Mouse (Mus musculus): Measurements from ENCODE around the gene Ddx17.

DNA sequence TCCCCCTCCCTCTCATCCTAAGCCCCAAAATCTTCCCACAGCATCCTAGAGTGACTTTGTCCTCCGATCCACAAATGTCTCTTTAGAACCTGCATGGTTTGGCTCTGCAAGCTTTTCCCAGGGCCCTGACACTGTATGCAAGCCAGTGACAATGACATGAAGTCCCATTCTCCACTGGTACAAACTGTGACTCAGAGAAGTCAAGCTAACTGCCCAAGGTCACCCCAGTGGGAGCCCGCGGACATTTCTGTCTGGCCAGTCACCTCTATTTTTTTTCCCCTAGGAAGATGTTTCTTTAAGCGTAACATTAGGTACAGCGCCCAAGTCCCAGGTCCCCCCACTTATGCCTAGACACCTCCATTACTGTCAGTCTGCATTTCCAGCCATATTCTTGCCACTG lies 43.1 kb downstream of the Ddx17 start:
- TF ChIP-seq CTCF (IDR thresholded peaks at IDR 0.05; ENCODE audit: low read depth) (no peak), EP300 (IDR thresholded peaks at IDR 0.05; ENCODE audit: low read depth) (no peak)

Measured in liver, embryonic 14.5 days (tissue).